Mouse (Mus musculus) spleen, postnatal 36 days (tissue): ENCODE data around the gene Tmem132c.

Experiments used
- DNase-seq, 2 experiments: peaks; one replicate each; pipeline ENCODE4 v3.0.0; 2022; ENCODE audit warnings: low spot score in 2 of 2, mixed read lengths in 1 of 2

The Tmem132c gene

GRCm38 (mm10) chr5:127241136-127241924, at the start of gene Tmem132c:
TSS of gene Tmem132c (plus strand) at chr5:127241808.
- peak in 1 of 2 experiments; percentile 1 for DNase-seq

- no peak for DNase-seq
These were observed 49.7 kb upstream of the Tmem132c start for GRCm38 (mm10) chr5:127191881-127192280.

- DNase-seq = no peak
These were observed 42.8 kb upstream of the Tmem132c start for GRCm38 (mm10) chr5:127198850-127199249.

GRCm38 (mm10) chr5:127204881-127205280, 36.7 kb upstream of the Tmem132c start:
- DNase-seq = no peak

GRCm38 (mm10) chr5:127216389-127216788, 25.2 kb upstream of the Tmem132c start:
- DNase-seq = no peak

- DNase-seq = no peak
These were observed 23.9 kb upstream of the Tmem132c start for GRCm38 (mm10) chr5:127217725-127218124.

- DNase-seq = no peak
These were observed 13.5 kb upstream of the Tmem132c start for GRCm38 (mm10) chr5:127227929-127228595.

GRCm38 (mm10) chr5:127234715-127235114, 6.9 kb upstream of the Tmem132c start:
- DNase-seq = no peak

- DNase-seq = no peak
These were observed 6.4 kb upstream of the Tmem132c start for GRCm38 (mm10) chr5:127235203-127235602.

- DNase-seq = no peak
These were observed 1.9 kb upstream of the Tmem132c start for GRCm38 (mm10) chr5:127239706-127240105.

- DNase-seq = no peak
These were observed 962 bp upstream of the Tmem132c start for GRCm38 (mm10) chr5:127240646-127241045.

GRCm38 (mm10) chr5:127241925-127242762, 536 bp downstream of the Tmem132c start:
- no peak for DNase-seq

GRCm38 (mm10) chr5:127242763-127243160, 1.2 kb downstream of the Tmem132c start:
- DNase-seq = no peak

GRCm38 (mm10) chr5:127243209-127243608, 1.6 kb downstream of the Tmem132c start:
- no peak for DNase-seq

GRCm38 (mm10) chr5:127243611-127244010, 2.0 kb downstream of the Tmem132c start:
- no peak for DNase-seq

- no peak for DNase-seq
These were observed 11.7 kb downstream of the Tmem132c start for GRCm38 (mm10) chr5:127253263-127253662.

- no peak for DNase-seq
These were observed 15.5 kb downstream of the Tmem132c start for GRCm38 (mm10) chr5:127256947-127257610.

GRCm38 (mm10) chr5:127262136-127262535, 20.5 kb downstream of the Tmem132c start:
- no peak for DNase-seq

- no peak for DNase-seq
These were observed 29.5 kb downstream of the Tmem132c start for GRCm38 (mm10) chr5:127271145-127271544.

GRCm38 (mm10) chr5:127279462-127279861, 37.9 kb downstream of the Tmem132c start:
- no peak for DNase-seq

- DNase-seq = no peak
These were observed 39.6 kb downstream of the Tmem132c start for GRCm38 (mm10) chr5:127281186-127281585.
